Mouse (Mus musculus) ES-Bruce4 (cell line): ENCODE measurements around the gene Fstl4. TPM values are rescaled to one million over a fixed set of nuclear protein-coding genes. Genes with fewer than 3 reads are reported as not detected.
"Not testable (repeated sequence)": the region's sequence is repeated elsewhere in the genome, so short reads cannot be mapped to it uniquely, and the experiment has no call there.

ENCODE experiments used
- H3K27ac ChIP-seq: 2 replicates; pipeline ENCODE4 v1.5.1; 2012; ENCODE audit warnings: low read length, inconsistent platforms; ENCODE audit not compliant: insufficient read depth
- H3K27me3 ChIP-seq: 2 replicates; pipeline ENCODE4 v1.6.1; 2012; ENCODE audit warnings: mild to moderate bottlenecking, low read length, inconsistent platforms; ENCODE audit not compliant: control insufficient read depth, poor library complexity, insufficient read depth, severe bottlenecking
- H3K36me3 ChIP-seq: 2 replicates; pipeline ENCODE4 v1.6.1; 2012; ENCODE audit warnings: inconsistent platforms, mild to moderate bottlenecking, low read length, moderate library complexity; ENCODE audit not compliant: control insufficient read depth, poor library complexity, insufficient read depth, severe bottlenecking
- H3K4me1 ChIP-seq: one replicate; pipeline ENCODE4 v1.8.1; 2011; ENCODE audit warnings: low read length; ENCODE audit not compliant: control insufficient read depth, insufficient read depth
- H3K4me3 ChIP-seq: 2 replicates; pipeline ENCODE4 v1.5.1; 2011; ENCODE audit warnings: low read depth, mild to moderate bottlenecking, low read length
- H3K9ac ChIP-seq: 2 replicates; pipeline ENCODE4 v1.6.1; 2012; ENCODE audit warnings: low read depth, mild to moderate bottlenecking, inconsistent platforms; ENCODE audit not compliant: poor library complexity, severe bottlenecking
- H3K9me3 ChIP-seq: replicated peaks from 2 replicates; pipeline ENCODE4 v1.6.1; 2012; ENCODE audit warnings: mild to moderate bottlenecking, low read length, inconsistent platforms; ENCODE audit not compliant: control insufficient read depth, poor library complexity, insufficient read depth, severe bottlenecking
- CTCF ChIP-seq: IDR thresholded peaks from one replicate; pipeline ENCODE4 v1.8.1; 2011; ENCODE audit warnings: low read depth, low read length
- EP300 ChIP-seq: IDR thresholded peaks from 2 replicates; pipeline ENCODE4 v1.6.1; 2011; ENCODE audit warnings: low read depth, low read length; ENCODE audit not compliant: insufficient read depth
- POLR2A ChIP-seq: IDR thresholded peaks from one replicate; pipeline ENCODE4 v1.8.1; 2011; ENCODE audit warnings: low read length; ENCODE audit not compliant: insufficient read depth
- polyA plus RNA-seq: library from polyadenylated mRNA; stranded (reverse); fragments of >200 nt; gene quantifications from 2 replicates; pipeline ENCODE4 v1.2.4, GENCODE M21; 2011; ENCODE audit warnings: low read depth; ENCODE audit not compliant: missing spikeins, insufficient read depth, insufficient read length

Gene Fstl4
- polyA plus RNA-seq, 1 experiment = not detected

GRCm38 (mm10) chr11:53182177-53182852, 417.9 kb downstream of the Fstl4 start:
- TF ChIP-seq POLR2A = no peak
- TF ChIP-seq CTCF = no peak
- TF ChIP-seq EP300 = no peak
- Histone ChIP-seq H3K36me3 (no peaks in the 10 kb centered on the region), H3K4me1 (no peaks in the 10 kb centered on the region), H3K9ac (no peak overlapping the region), H3K9me3 (no peaks in the 10 kb centered on the region), H3K4me3 (no peak overlapping the region), H3K27ac (no peak overlapping the region), H3K27me3 (no peaks in the 10 kb centered on the region)

DNA sequence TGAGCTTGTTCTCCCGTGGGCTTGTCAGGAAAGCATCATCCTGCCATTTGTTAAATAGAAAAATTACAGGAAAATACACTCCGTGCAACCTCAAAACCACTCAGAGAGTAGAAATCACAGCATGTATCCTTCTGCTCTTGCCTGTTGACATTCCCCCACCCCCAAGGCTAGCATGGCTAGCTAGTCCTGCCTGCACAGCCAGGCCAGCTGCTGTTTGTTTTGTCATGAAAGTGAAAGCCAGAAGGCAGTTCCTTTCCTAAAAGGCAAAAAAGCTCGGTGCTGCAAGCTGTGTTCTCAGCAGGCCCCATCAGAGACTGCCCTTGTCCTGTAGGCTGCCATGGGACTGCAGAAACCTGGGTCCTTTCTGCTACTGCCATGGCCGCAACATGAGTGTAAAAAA, 418.4 kb downstream of the Fstl4 start:
- H3K4me1 ChIP-seq = no peaks in the 10 kb centered on the region
- H3K4me3 ChIP-seq = no peak overlapping the region
- no peaks in the 10 kb centered on the region for H3K27me3 ChIP-seq
- H3K9me3 ChIP-seq = no peaks in the 10 kb centered on the region
- no peak for TF ChIP-seq POLR2A
- no peak overlapping the region for H3K27ac ChIP-seq
- H3K36me3 ChIP-seq = no peaks in the 10 kb centered on the region
- H3K9ac ChIP-seq = no peak overlapping the region

GRCm38 (mm10) chr11:53184046-53184445, 419.6 kb downstream of the Fstl4 start:
- no peaks in the 10 kb centered on the region for H3K4me1 ChIP-seq
- no peaks in the 10 kb centered on the region for H3K36me3 ChIP-seq
- H3K27ac ChIP-seq = no peak overlapping the region
- TF ChIP-seq CTCF (no peak), POLR2A (no peak), EP300 (no peak)
- no peaks in the 10 kb centered on the region for H3K27me3 ChIP-seq
- no peaks in the 10 kb centered on the region for H3K9me3 ChIP-seq
- no peak overlapping the region for H3K4me3 ChIP-seq
- no peak overlapping the region for H3K9ac ChIP-seq

DNA sequence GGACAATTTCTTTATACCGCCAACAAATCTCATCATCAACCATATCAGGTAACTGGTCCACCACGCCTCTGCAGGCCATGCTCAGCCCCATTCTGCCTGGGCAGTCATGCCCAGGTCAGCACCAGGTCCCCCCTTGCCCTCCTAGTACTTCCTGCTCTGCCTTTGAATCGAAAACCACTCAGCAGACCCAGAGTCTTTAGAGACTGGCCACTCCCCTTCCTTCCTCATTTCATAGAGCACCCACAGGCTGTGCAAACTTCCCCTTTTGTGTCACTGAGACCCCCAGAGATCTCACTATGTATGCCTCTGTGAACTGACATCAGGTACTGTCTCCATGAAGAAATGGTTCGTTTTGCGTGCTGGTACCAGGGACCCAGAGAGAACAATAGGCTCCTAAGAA, 420.3 kb downstream of the Fstl4 start:
- Histone ChIP-seq H3K4me1 (no peaks in the 10 kb centered on the region), H3K9me3 (no peaks in the 10 kb centered on the region), H3K27me3 (no peaks in the 10 kb centered on the region), H3K27ac (no peak overlapping the region), H3K9ac (no peak overlapping the region), H3K36me3 (no peaks in the 10 kb centered on the region), H3K4me3 (no peak overlapping the region)
- no peak for TF ChIP-seq EP300
- no peak for TF ChIP-seq POLR2A
- TF ChIP-seq CTCF = no peak

DNA sequence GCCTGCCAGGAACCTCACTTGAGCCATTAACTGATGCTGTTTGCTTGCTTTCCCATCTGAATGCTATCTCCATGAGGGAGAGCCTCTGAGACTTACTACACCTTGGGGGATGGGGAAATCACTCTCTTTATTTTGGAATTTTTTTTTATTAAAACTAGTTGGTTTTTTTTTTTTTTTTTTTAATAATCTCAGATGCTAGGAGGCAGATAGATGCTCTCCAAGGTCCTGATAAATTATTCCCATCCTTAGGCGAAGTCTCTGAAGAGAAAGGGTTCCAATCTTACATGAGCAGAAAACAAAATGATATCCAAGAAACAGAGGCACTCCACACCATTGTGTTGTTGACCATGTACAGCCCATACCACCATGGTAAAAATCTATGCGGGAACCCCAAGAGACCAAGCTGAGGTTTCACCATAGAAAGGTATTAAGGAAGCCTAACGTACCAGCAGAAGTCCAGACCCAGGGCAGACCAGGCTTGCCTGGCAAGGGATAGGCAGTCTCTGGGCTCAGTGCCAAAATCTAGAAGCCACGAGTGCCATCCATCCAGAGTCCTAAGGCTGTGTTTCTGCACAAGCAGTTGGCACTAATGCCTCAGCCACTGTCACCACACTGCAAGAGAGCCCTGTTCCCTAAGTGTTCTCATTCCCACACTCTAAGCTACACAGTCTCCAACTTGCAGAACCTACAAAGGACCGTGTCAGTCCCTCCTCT, 423.1 kb downstream of the Fstl4 start:
- Histone ChIP-seq H3K4me3 (no peak overlapping the region), H3K36me3 (no peaks in the 10 kb centered on the region), H3K4me1 (no peaks in the 10 kb centered on the region), H3K27ac (no peak overlapping the region), H3K9ac (no peak overlapping the region), H3K9me3 (no peaks in the 10 kb centered on the region), H3K27me3 (no peaks in the 10 kb centered on the region)
- no peak for TF ChIP-seq EP300
- TF ChIP-seq CTCF = no peak
- TF ChIP-seq POLR2A = no peak

GRCm38 (mm10) chr11:53196551-53196950, 432.1 kb downstream of the Fstl4 start:
- not testable (repeated sequence) for H3K27me3 ChIP-seq, H3K4me1 ChIP-seq, H3K4me3 ChIP-seq, H3K36me3 ChIP-seq, H3K27ac ChIP-seq, H3K9ac ChIP-seq
- H3K9me3 ChIP-seq = peaks cover 27% of the 10 kb centered on the region
